Mouse (Mus musculus) erythroblast, embryonic 14.5 days (primary cell): ENCODE results near the gene Nup153.

ENCODE experiments used
- GATA1 ChIP-seq: IDR thresholded peaks from 2 replicates; pipeline ENCODE4 v1.6.1; 2012; ENCODE audit warnings: low read length, inconsistent platforms, mixed read lengths
- TAL1 ChIP-seq: IDR thresholded peaks from 3 replicates; pipeline ENCODE4 v1.6.1; 2012; ENCODE audit warnings: low read length, inconsistent platforms, mixed read lengths

DNA sequence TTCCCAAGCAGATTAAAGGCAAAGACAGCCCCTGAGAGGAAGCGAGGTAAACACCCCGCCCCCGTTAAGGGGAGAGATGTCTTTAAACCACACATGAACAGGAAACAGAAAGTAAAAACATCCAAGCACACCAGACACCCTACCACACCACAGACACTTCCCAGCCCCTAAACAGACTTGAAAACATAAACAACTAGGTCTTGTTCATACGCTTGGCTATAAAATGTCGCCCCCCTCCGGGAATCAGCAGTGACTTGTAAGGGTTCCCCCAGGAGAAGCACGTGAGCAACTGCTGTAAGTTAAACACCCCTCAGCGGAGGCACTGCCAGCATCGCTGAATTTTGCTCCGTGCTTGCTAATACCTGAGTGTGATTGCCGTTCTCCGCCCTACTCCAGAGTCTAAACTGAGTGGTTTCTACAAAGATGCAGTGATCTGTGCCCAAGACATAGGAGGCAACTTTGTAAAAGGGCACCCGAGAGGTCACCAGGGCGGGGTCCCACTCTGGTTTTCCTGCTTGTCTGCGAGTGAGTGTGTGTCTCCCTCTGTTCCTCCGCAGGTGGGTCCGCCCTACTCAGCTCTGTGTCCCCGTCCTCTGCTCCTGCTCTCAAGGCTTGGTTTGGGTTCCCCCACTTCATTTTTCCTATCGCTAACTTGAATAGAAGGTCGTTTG lies 8.2 kb upstream of the Nup153 start:
- TF ChIP-seq TAL1 (no peak), GATA1 (no peak)
